Mouse (Mus musculus): ENCODE measurements at regions not wholly inside any gene's neighbourhood (a gene's known extent, or its start where the extent isn't known, plus 50 kb on each side); places are given as distances from the start of the nearest gene placed in this dataset.

DNA sequence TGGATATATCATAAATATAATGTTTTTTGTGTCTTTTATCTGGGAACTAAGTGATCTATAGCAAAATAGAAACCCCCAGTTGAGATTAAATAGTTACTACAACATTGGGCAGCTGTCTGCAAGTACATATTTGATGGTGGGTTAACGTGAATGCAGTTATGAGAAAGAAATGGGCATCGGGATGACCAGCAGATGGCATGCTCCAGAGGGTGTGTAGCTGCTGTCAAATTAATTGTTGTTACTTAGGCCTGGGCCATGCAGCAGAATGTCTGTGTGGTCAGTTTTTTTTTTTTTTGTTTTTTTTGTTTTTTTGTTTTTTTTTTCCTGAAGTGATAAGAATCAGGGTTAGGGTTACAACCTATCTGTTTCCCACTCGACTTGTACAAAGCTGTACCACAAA is 430.2 kb downstream of the Gria2 start:
- Histone ChIP-seq H3K36me3 (replicated peaks in 1 of 2; ENCODE audit: control insufficient read depth in 1 of 2, insufficient read depth in 1 of 2, low read length in 1 of 2) (no peaks in the 10 kb centered on the region), H3K4me1 (ENCODE audit: control insufficient read depth in 1 of 2, insufficient read depth in 2 of 2) (no peaks in the 10 kb centered on the region), H3K9me3 (replicated peaks; ENCODE audit: low read length) (peaks cover 6% of the 10 kb centered on the region), H3K4me3 (replicated peaks in 1 of 3; ENCODE audit: low read depth in 2 of 3, low read length in 2 of 3, poor library complexity in 1 of 3) (no peak overlapping the region), H3K79me2 (replicated peaks; ENCODE audit: control insufficient read depth, extremely low read depth, insufficient read depth, poor library complexity, severe bottlenecking) (no peaks in the 10 kb centered on the region), H3K4me2 (ENCODE audit: insufficient read depth, low read depth, poor library complexity, severe bottlenecking) (no peak overlapping the region), H3K27me3 (replicated peaks) (no peaks in the 10 kb centered on the region), H3K27ac (ENCODE audit: insufficient read depth, low read depth) (no peak overlapping the region), H3K9ac (ENCODE audit: insufficient read depth, low read depth) (no peak overlapping the region)
- TF ChIP-seq SIN3A (IDR thresholded peaks at IDR 0.05; ENCODE audit: low read length) (no peak), RAD21 (IDR thresholded peaks at IDR 0.05; ENCODE audit: low read depth, low read length) (no peak), IRF4 (IDR thresholded peaks at IDR 0.05; ENCODE audit: low read depth, low read length) (no peak), ZC3H11A (IDR thresholded peaks at IDR 0.05; ENCODE audit: low read depth, low read length) (no peak)
- no peak for DNase-seq (ENCODE audit: extremely low read depth)
- in situ Hi-C loops (cut with MboI; ENCODE audit: low pct_ligation_motif_present, low pct_unique_long_range_greater_than_20kb, low sequenced_read_pairs) (no loop called here), dilution Hi-C loops (cut with MboI; ENCODE audit: extremely low pct_ligation_motif_present, extremely low pct_unique_long_range_greater_than_20kb, low sequenced_read_pairs) (no loop called here)

DNA sequence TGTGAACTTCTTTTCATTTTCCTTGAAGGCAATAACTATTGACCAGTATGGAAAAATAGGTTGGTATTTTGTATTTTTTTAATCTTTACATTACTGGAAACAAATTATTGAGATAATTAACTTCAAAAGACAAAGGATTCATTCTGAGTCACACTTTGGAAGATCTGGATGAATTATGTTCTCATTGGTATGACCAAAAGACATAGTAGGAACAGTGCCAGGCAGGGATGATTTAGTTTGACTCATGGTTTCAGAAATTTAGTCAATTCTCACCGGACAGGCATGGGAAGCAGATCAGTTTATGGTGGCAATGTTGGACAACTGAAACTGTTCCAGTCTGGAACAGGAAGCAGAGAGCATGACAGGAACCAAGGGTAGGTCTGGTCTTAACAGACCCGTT is 416.6 kb downstream of the Gria2 start:
- Histone ChIP-seq H3K4me2 (ENCODE audit: insufficient read depth, low read depth, poor library complexity, severe bottlenecking) (no peak overlapping the region), H3K9me3 (replicated peaks; ENCODE audit: low read length) (peaks cover 5% of the 10 kb centered on the region), H3K4me1 (ENCODE audit: control insufficient read depth in 1 of 2, insufficient read depth in 2 of 2) (no peaks in the 10 kb centered on the region), H3K79me2 (replicated peaks; ENCODE audit: control insufficient read depth, extremely low read depth, insufficient read depth, poor library complexity, severe bottlenecking) (no peaks in the 10 kb centered on the region), H3K4me3 (replicated peaks in 1 of 3; ENCODE audit: low read depth in 2 of 3, low read length in 2 of 3, poor library complexity in 1 of 3) (no peak overlapping the region), H3K9ac (ENCODE audit: insufficient read depth, low read depth) (no peak overlapping the region), H3K27me3 (replicated peaks) (no peaks in the 10 kb centered on the region), H3K36me3 (replicated peaks in 1 of 2; ENCODE audit: control insufficient read depth in 1 of 2, insufficient read depth in 1 of 2, low read length in 1 of 2) (no peaks in the 10 kb centered on the region), H3K27ac (ENCODE audit: insufficient read depth, low read depth) (no peak overlapping the region)
- TF ChIP-seq CHD1 (IDR thresholded peaks at IDR 0.05; ENCODE audit: low read depth, low read length) (no peak), KAT2A (IDR thresholded peaks at IDR 0.05; ENCODE audit: insufficient replicate concordance, low read length) (no peak)
- no peak for DNase-seq (ENCODE audit: extremely low read depth)
- dilution Hi-C loops (cut with MboI; ENCODE audit: extremely low pct_ligation_motif_present, extremely low pct_unique_long_range_greater_than_20kb, low sequenced_read_pairs) (no loop called here), in situ Hi-C loops (cut with MboI; ENCODE audit: low pct_ligation_motif_present, low pct_unique_long_range_greater_than_20kb, low sequenced_read_pairs) (no loop called here)

DNA sequence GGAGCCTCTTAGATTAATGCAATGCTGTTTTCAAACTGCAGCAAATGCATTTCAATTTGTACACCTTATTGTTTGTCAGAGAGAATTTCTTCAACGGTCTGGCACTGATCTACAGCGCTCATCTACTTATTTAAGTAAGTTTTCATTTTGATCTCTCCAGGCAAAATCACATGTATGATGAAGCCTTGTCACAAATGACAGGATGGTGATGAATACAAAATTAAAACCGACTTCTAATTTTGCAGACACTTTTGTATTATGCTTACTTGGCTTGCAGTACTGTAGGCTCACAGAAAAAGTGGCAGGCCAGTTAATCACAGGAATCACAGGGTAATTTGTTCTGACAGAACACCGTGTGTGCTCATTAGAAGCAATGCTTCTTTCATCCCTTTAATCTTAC is 406.4 kb downstream of the Gria2 start:
- Histone ChIP-seq H3K27ac (ENCODE audit: insufficient read depth, low read depth) (no peak overlapping the region), H3K27me3 (replicated peaks) (no peaks in the 10 kb centered on the region), H3K79me2 (replicated peaks; ENCODE audit: control insufficient read depth, extremely low read depth, insufficient read depth, poor library complexity, severe bottlenecking) (no peaks in the 10 kb centered on the region), H3K36me3 (replicated peaks in 1 of 2; ENCODE audit: control insufficient read depth in 1 of 2, insufficient read depth in 1 of 2, low read length in 1 of 2) (no peaks in the 10 kb centered on the region), H3K9ac (ENCODE audit: insufficient read depth, low read depth) (no peak overlapping the region), H3K4me2 (ENCODE audit: insufficient read depth, low read depth, poor library complexity, severe bottlenecking) (no peak overlapping the region), H3K4me1 (ENCODE audit: control insufficient read depth in 1 of 2, insufficient read depth in 2 of 2) (no peaks in the 10 kb centered on the region), H3K4me3 (replicated peaks in 1 of 3; ENCODE audit: low read depth in 2 of 3, low read length in 2 of 3, poor library complexity in 1 of 3) (no peak overlapping the region), H3K9me3 (replicated peaks; ENCODE audit: low read length) (no peaks in the 10 kb centered on the region)
- in situ Hi-C loops (cut with MboI; ENCODE audit: low pct_ligation_motif_present, low pct_unique_long_range_greater_than_20kb, low sequenced_read_pairs): no loop called here
- dilution Hi-C loops (cut with MboI; ENCODE audit: extremely low pct_ligation_motif_present, extremely low pct_unique_long_range_greater_than_20kb, low sequenced_read_pairs): no loop called here
- no peak for DNase-seq (ENCODE audit: extremely low read depth)
- TF ChIP-seq MYC (IDR thresholded peaks at IDR 0.05; ENCODE audit: low read depth, low read length) (no peak), ETS1 (conservative IDR thresholded peaks at IDR 0.05; ENCODE audit: low read depth, low read length) (no peak), POLR2AphosphoS2 (IDR thresholded peaks at IDR 0.05; ENCODE audit: low read depth, low read length) (no peak), CTCF (conservative IDR thresholded peaks at IDR 0.05 in 1 of 2, IDR thresholded peaks at IDR 0.05 in 1 of 2; ENCODE audit: low read depth in 2 of 2, low read length in 2 of 2) (no peak)
